Mouse (Mus musculus): ENCODE measurements at regions not wholly inside any gene's neighbourhood (a gene's known extent, or its start where the extent isn't known, plus 50 kb on each side); places are given as distances from the start of the nearest gene placed in this dataset.

- H3K27me3 ChIP-seq (replicated peaks): no peaks in the 10 kb centered on the region
- H3K9me3 ChIP-seq: no peaks in the 10 kb centered on the region
- no peak for ATAC-seq (ENCODE audit: insufficient read depth, low FRiP score, low read depth)
- no peak overlapping the region for H3K4me3 ChIP-seq (replicated peaks)
- no peak overlapping the region for H3K4me2 ChIP-seq
- 33% methylated on average over 4 of the region's 4 CpGs for WGBS
- H3K9ac ChIP-seq: no peak overlapping the region
- no peaks in the 10 kb centered on the region for H3K4me1 ChIP-seq
- H3K36me3 ChIP-seq: no peaks in the 10 kb centered on the region
- H3K27ac ChIP-seq: no peak overlapping the region
These were observed 193.1 kb upstream of the Cdh6 start for GRCm38 (mm10) chr15:13366606-13367005.

- ATAC-seq (ENCODE audit: insufficient read depth, low FRiP score, low read depth): no peak
- no peak overlapping the region for H3K4me2 ChIP-seq
- H3K27me3 ChIP-seq (replicated peaks): no peaks in the 10 kb centered on the region
- H3K27ac ChIP-seq: no peak overlapping the region
- 43% methylated on average over 2 of the region's 2 CpGs for WGBS
- H3K9me3 ChIP-seq: no peaks in the 10 kb centered on the region
- H3K4me3 ChIP-seq (replicated peaks): no peak overlapping the region
- no peaks in the 10 kb centered on the region for H3K36me3 ChIP-seq
- no peaks in the 10 kb centered on the region for H3K4me1 ChIP-seq
- no peak overlapping the region for H3K9ac ChIP-seq
These were observed 187.3 kb upstream of the Cdh6 start for GRCm38 (mm10) chr15:13360741-13361140.

GRCm38 (mm10) chr15:13359026-13359425 lies 185.6 kb upstream of the Cdh6 start:
- Histone ChIP-seq H3K27me3 (replicated peaks) (no peaks in the 10 kb centered on the region), H3K4me1 (no peaks in the 10 kb centered on the region), H3K9me3 (no peaks in the 10 kb centered on the region), H3K9ac (no peak overlapping the region), H3K4me2 (no peak overlapping the region), H3K36me3 (no peaks in the 10 kb centered on the region), H3K27ac (no peak overlapping the region), H3K4me3 (replicated peaks) (no peak overlapping the region)
- no peak for ATAC-seq (ENCODE audit: insufficient read depth, low FRiP score, low read depth)
- WGBS: 39% methylated on average over 1 of the region's 1 CpGs

GRCm38 (mm10) chr15:13350321-13350720 lies 176.8 kb upstream of the Cdh6 start:
- Histone ChIP-seq H3K27ac (no peak overlapping the region), H3K36me3 (no peaks in the 10 kb centered on the region), H3K4me1 (no peaks in the 10 kb centered on the region), H3K4me3 (replicated peaks) (no peak overlapping the region), H3K9ac (no peak overlapping the region), H3K4me2 (no peak overlapping the region), H3K9me3 (no peaks in the 10 kb centered on the region), H3K27me3 (replicated peaks) (no peaks in the 10 kb centered on the region)
- 68% methylated on average over 3 of the region's 3 CpGs for WGBS
- no peak for ATAC-seq (ENCODE audit: insufficient read depth, low FRiP score, low read depth)

- Histone ChIP-seq H3K27me3 (replicated peaks) (no peaks in the 10 kb centered on the region), H3K27ac (no peak overlapping the region), H3K4me2 (no peak overlapping the region), H3K36me3 (no peaks in the 10 kb centered on the region), H3K9ac (no peak overlapping the region), H3K4me1 (no peaks in the 10 kb centered on the region), H3K4me3 (replicated peaks) (no peak overlapping the region), H3K9me3 (no peaks in the 10 kb centered on the region)
- WGBS: 86% methylated on average over 1 of the region's 1 CpGs
- no peak for ATAC-seq (ENCODE audit: insufficient read depth, low FRiP score, low read depth)
These were observed 162.9 kb upstream of the Cdh6 start for GRCm38 (mm10) chr15:13336392-13336791.

- Histone ChIP-seq H3K27ac (no peak overlapping the region), H3K27me3 (replicated peaks) (no peaks in the 10 kb centered on the region), H3K4me3 (replicated peaks) (no peak overlapping the region), H3K36me3 (no peaks in the 10 kb centered on the region), H3K9me3 (no peaks in the 10 kb centered on the region), H3K4me1 (no peaks in the 10 kb centered on the region), H3K4me2 (no peak overlapping the region), H3K9ac (no peak overlapping the region)
- 53% methylated on average over 2 of the region's 2 CpGs for WGBS
- no peak for ATAC-seq (ENCODE audit: insufficient read depth, low FRiP score, low read depth)
These were observed 151.0 kb upstream of the Cdh6 start for GRCm38 (mm10) chr15:13324439-13324838.

GRCm38 (mm10) chr15:13320599-13321348 lies 147.3 kb upstream of the Cdh6 start:
- WGBS: 75% methylated on average over 10 of the region's 10 CpGs
- no peaks in the 10 kb centered on the region for H3K27me3 ChIP-seq (replicated peaks)
- no peak overlapping the region for H3K4me2 ChIP-seq
- no peak for ATAC-seq (ENCODE audit: insufficient read depth, low FRiP score, low read depth)
- H3K9ac ChIP-seq: no peak overlapping the region
- H3K36me3 ChIP-seq: no peaks in the 10 kb centered on the region
- no peak overlapping the region for H3K4me3 ChIP-seq (replicated peaks)
- no peak overlapping the region for H3K27ac ChIP-seq
- H3K4me1 ChIP-seq: no peaks in the 10 kb centered on the region
- H3K9me3 ChIP-seq: no peaks in the 10 kb centered on the region

- 69% methylated on average over 6 of the region's 6 CpGs for WGBS
- ATAC-seq (ENCODE audit: insufficient read depth, low FRiP score, low read depth): no peak
These were observed 131.1 kb upstream of the Cdh6 start for GRCm38 (mm10) chr15:13304562-13304961.

GRCm38 (mm10) chr15:13303456-13303855 lies 130.0 kb upstream of the Cdh6 start:
- Histone ChIP-seq H3K9ac (no peak overlapping the region), H3K36me3 (no peaks in the 10 kb centered on the region), H3K27ac (no peak overlapping the region), H3K4me2 (no peak overlapping the region), H3K4me1 (no peaks in the 10 kb centered on the region), H3K9me3 (no peaks in the 10 kb centered on the region), H3K27me3 (replicated peaks) (no peaks in the 10 kb centered on the region), H3K4me3 (replicated peaks) (no peak overlapping the region)
- no peak for ATAC-seq (ENCODE audit: insufficient read depth, low FRiP score, low read depth)
- 75% methylated on average over 7 of the region's 7 CpGs for WGBS

More at GRCm38 (mm10) chr15:13304562-13304961, 131.1 kb upstream of the Cdh6 start:
- Histone ChIP-seq H3K4me3 (replicated peaks) (no peak overlapping the region), H3K27ac (no peak overlapping the region), H3K4me1 (no peaks in the 10 kb centered on the region), H3K9ac (no peak overlapping the region), H3K36me3 (no peaks in the 10 kb centered on the region), H3K9me3 (no peaks in the 10 kb centered on the region), H3K27me3 (replicated peaks) (no peaks in the 10 kb centered on the region), H3K4me2 (no peak overlapping the region)

- H3K36me3 ChIP-seq: no peaks in the 10 kb centered on the region
- WGBS: 80% methylated on average over 6 of the region's 6 CpGs
- no peak overlapping the region for H3K4me2 ChIP-seq
- no peaks in the 10 kb centered on the region for H3K27me3 ChIP-seq (replicated peaks)
- H3K4me1 ChIP-seq: no peaks in the 10 kb centered on the region
- no peaks in the 10 kb centered on the region for H3K9me3 ChIP-seq
- H3K4me3 ChIP-seq (replicated peaks): no peak overlapping the region
- no peak overlapping the region for H3K27ac ChIP-seq
- no peak overlapping the region for H3K9ac ChIP-seq
- ATAC-seq (ENCODE audit: insufficient read depth, low FRiP score, low read depth): no peak
These were observed 129.2 kb upstream of the Cdh6 start for GRCm38 (mm10) chr15:13302672-13303071.

- Histone ChIP-seq H3K4me2 (no peak overlapping the region), H3K27me3 (replicated peaks) (no peaks in the 10 kb centered on the region), H3K9ac (no peak overlapping the region), H3K4me1 (no peaks in the 10 kb centered on the region), H3K9me3 (no peaks in the 10 kb centered on the region), H3K36me3 (no peaks in the 10 kb centered on the region), H3K4me3 (replicated peaks) (no peak overlapping the region), H3K27ac (no peak overlapping the region)
- WGBS: 59% methylated on average over 6 of the region's 6 CpGs
- no peak for ATAC-seq (ENCODE audit: insufficient read depth, low FRiP score, low read depth)
These were observed 123.5 kb upstream of the Cdh6 start for GRCm38 (mm10) chr15:13296967-13297366.

- Histone ChIP-seq H3K4me1 (no peaks in the 10 kb centered on the region), H3K27ac (no peak overlapping the region), H3K4me3 (replicated peaks) (no peak overlapping the region), H3K9me3 (no peaks in the 10 kb centered on the region), H3K27me3 (replicated peaks) (no peaks in the 10 kb centered on the region), H3K9ac (no peak overlapping the region), H3K4me2 (no peak overlapping the region), H3K36me3 (no peaks in the 10 kb centered on the region)
- ATAC-seq (ENCODE audit: insufficient read depth, low FRiP score, low read depth): no peak
- WGBS: 70% methylated on average over 3 of the region's 3 CpGs
These were observed 115.6 kb upstream of the Cdh6 start for GRCm38 (mm10) chr15:13289064-13289463.

- WGBS: 67% methylated on average over 11 of the region's 11 CpGs
- Histone ChIP-seq H3K27ac (no peak overlapping the region), H3K4me3 (replicated peaks) (no peak overlapping the region), H3K4me1 (no peaks in the 10 kb centered on the region), H3K9me3 (no peaks in the 10 kb centered on the region), H3K27me3 (replicated peaks) (no peaks in the 10 kb centered on the region), H3K9ac (no peak overlapping the region), H3K4me2 (no peak overlapping the region), H3K36me3 (no peaks in the 10 kb centered on the region)
- ATAC-seq (ENCODE audit: insufficient read depth, low FRiP score, low read depth): no peak
These were observed 114.4 kb upstream of the Cdh6 start for GRCm38 (mm10) chr15:13287878-13288277.
